Mouse (Mus musculus) R1 (cell line): Measurements from ENCODE around the gene Aoah.

Experiments used
- DNase-seq: peaks from one replicate; pipeline ENCODE4 v3.0.0-alpha.2; 2018; ENCODE audit warnings: low read depth, low spot score

Gene Aoah

DNA sequence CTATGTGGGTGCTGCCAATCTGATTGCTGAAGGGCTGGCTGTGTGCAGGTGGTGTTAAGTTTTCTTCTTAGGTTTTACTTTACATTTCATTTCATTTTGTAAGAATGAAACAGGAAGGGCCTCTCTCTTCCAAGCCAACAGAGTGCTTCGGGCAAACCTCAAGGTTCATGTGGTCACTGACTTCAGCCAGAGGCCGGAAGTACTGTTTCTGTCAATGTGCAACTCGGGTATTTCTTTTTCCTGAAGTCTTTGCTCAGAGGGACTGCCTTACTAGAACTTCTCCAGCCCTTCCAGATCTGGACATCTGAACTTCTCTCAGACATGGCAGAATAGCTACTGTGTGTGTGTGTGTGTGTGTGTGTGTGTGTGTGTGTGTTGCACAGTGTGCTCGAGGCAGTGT is at the start of gene Aoah:
Gene Aoah (plus strand): TSS at position 213 of the 400 bp plus-strand sequence.
- no peak for DNase-seq

- no peak for DNase-seq
Measured at GRCm38 (mm10) chr13:20754843-20755242, 39.1 kb upstream of the Aoah start.

DNA sequence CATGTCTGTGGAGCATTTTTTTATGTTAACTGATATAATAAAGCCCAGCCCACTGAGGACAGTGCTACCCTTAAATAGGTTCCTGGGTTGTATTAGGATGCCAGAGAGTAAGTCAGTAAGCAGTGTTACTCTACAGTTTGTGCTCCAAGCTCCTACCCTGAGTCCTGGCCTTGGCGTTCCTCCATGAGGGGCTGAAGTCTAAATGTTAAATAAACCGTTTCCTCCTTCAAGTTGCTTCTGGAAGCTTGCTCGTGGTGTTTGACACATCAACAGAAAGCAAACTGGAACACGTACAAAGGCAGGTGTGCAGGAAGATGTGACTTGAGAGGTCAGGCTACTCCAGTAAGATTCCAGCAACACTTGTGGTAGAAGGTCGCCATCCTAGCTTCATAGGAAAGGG is 10.3 kb upstream of the Aoah start:
- DNase-seq, result no peak

DNA sequence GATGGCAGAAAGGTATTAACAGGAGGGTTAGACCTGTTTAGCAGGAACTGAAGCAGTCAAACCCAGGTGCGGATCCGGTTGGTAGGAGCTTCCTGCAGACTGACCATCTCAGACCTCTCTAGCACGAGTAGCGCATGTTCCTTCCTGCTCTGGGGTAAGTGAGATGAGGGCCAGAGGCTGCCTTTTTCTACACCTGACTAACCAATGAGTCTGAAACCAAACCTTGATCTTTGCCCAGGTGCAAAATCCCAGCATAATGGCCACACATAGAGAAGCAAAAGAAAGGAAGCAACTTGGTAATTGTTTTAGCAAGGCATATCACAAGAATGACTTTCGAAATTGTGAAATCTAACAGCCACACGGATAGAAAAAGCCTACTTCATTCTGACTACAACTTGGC is 9.9 kb upstream of the Aoah start:
- no peak for DNase-seq

GRCm38 (mm10) chr13:20785960-20786359 is 8.0 kb upstream of the Aoah start:
- DNase-seq, result no peak

GRCm38 (mm10) chr13:20786825-20787245 is 7.1 kb upstream of the Aoah start:
- no peak for DNase-seq

DNA sequence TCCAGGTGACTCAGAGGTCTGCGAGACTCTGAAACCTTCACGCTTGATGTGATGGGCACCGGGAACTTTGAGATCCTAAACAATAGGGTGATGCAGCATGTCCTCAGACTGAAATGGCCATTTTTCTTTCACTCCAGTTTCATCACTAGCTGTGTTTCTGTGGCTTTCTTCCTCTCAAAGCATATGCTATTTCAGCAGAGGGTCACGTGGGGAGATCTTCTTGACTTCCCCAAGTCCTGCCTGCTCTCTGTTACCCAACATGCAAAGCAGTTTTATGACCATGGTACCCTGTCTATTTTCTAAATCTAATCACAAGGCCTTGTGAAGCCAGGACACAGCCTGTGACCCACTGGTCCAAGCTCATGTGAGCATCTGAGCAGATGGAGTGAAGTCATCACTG is 6.0 kb upstream of the Aoah start:
- no peak for DNase-seq

- no peak for DNase-seq
Measured at GRCm38 (mm10) chr13:20796651-20797050, 2.7 kb downstream of the Aoah start.

DNA sequence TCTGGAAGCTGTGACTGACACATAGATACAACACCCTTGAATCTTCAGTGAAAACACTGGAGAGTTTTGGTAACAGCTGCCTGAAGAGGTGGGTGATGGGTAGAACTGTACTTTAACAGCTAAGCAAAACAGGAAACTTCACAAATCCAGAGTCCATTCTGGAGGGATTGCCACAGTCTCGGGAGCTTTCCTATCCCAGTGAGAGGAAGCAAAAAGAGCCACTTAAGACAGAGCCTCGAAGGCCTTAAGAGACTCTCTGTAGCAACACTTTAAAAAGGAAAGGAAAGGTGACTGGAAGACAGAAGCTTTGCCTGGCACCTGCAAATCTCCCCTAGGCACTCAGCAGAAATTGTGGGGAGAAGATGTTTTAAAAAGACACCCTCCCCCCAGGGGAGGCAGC is 4.6 kb downstream of the Aoah start:
- no peak for DNase-seq

- DNase-seq, result no peak
Measured at GRCm38 (mm10) chr13:20799772-20800171, 5.9 kb downstream of the Aoah start.

DNA sequence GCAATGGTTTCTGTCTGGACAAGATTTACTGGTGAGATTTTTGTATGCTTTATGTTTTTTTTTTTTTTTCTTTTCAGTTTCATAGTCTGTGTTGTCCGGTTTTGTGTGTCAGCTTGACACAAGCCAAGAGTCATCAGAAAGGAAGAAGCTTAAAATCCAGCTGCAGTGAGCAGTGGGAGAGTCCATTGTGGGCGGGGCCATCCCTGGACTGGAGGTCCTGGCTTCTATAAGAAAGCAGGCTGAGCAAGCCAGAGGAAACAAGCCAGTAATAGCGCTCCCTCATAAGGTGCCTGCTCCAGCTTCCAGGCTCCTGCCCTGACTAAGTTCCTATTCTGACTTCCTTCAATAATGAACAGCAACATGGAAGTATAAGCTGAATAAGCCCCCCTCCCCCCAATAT is 6.7 kb downstream of the Aoah start:
- DNase-seq, result no peak

DNA sequence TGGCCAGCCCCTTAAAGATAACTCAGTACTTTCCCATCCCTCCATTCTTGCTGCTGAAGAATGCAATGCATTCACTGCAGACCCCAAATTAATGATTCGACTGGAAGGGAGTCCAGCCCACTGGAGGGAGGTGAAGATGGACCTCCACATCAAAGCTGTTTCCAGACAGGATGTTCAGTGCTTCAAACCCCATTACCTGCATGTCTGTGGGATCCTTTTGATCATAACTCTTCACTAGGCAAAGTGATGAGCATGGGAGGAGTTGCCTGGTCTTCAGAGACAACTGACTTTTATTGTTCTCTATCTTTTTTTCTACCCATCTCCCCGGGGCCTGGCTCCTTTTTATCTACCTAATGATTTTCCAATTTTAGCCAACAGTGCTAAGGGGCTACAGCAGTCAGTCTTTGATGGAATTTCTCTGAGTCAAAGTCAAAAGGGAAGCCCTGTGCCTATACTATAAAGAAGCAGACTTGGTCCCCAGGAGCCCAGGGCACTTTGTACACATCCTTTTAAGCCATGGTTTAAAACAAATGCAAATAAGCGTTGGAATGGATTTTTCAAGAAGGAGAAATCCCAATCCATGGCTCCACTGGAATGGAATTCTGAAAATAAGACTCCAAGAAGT is 18.0 kb downstream of the Aoah start:
- no peak for DNase-seq

GRCm38 (mm10) chr13:20816385-20816784 is 22.5 kb downstream of the Aoah start:
- DNase-seq, result no peak

DNA sequence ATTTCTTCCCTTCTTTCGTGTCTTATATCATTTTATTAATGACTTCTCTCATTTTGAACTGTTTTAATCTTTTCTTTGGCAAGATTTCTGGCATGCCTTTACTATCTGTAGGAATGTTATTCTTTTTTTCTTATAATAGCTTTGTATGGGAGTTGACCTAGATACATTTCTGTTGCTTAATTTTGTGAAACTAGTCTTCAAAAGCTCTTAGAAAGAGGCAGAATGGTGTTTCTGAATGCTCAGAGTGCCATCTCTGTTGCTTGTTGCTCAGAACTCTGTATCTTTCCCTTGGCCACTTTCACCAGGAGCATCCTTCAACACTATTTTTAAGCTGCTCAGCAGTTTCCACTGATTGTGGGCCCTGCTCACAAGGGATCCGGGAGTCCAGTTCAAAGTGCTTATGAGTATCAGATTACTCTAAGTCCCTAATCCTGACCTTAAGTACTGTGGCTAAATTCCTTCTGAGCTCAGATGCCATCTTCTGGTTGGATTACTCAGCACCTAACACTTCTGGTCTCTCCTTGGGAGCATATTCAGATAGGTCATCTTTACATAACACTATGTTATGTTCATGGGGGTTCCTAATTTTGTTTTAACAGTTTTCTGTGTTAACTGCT is 26.9 kb downstream of the Aoah start:
- no peak for DNase-seq

DNA sequence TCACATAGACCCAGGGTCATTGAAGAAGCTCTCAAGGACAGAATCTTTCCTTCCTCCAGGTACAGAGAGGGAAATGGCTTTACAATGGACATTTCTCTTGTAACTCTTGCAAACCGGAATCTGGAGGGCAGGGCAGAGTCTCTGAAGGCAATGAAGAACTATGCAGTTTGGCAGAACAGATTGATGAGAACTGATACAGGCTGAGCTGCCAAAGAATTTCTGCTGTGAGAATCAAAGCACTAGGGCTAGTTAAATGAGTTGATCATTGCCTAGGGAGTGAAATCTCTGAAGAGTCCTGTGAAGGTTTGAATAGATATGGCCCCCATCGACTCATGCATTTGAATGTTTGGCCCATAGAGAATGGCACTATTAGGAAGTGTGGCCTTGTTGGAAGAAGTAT is 34.8 kb downstream of the Aoah start:
- no peak for DNase-seq

- DNase-seq, result no peak
Measured at GRCm38 (mm10) chr13:20829181-20829900, 35.4 kb downstream of the Aoah start.

- no peak for DNase-seq
Measured at GRCm38 (mm10) chr13:20855893-20856292, 62.0 kb downstream of the Aoah start.

GRCm38 (mm10) chr13:20899372-20899771 is 105.5 kb downstream of the Aoah start:
- DNase-seq, result no peak

DNA sequence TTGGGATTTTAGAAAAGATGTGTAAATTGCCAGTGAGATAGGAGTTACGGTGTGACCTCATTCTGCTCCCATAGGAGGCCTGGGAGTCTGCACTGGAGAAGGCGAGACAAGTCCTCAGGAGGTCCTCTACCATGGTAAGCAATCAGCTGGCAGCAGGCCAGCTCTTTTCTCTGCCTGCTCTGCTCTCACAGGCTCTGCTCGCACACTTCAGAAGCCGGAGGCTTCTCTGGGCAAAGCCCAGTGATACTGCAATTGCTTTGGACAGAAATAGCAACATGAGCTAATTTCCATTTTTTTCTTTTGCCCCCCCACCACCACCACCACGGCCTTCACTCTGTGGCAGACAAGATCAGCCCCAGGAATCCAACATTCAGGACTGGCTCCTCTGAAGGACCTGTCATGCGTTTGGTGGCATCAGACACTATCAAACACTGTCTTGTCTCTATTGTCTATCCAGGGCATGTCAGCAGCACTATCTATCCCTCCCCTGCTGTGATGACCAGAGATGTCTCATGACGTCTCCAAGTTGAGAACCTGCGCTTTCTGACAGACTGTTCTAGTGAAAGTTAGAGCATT is 106.6 kb downstream of the Aoah start:
- no peak for DNase-seq

GRCm38 (mm10) chr13:20900972-20901457 is 107.1 kb downstream of the Aoah start:
- DNase-seq, result no peak

- no peak for DNase-seq
Measured at GRCm38 (mm10) chr13:20901634-20902135, 107.8 kb downstream of the Aoah start.

DNA sequence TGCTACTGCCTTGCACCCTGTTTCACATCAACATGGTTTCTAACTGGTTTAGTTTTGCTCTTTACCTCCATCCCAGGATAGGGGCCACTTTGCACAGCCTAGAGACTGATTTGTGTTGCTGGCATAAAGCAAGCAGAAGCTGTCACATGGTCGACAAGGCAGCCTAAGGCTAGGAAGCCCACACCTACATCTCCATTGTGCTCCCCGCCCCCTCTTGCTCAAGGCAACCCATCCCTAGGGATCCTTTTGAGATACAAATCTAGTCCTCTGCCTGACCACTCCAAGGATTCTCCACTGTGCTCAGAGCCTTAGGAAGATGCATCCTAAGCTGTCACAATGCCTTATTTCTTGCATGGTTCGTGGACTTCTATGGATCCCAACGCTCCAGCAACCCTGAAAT is 110.2 kb downstream of the Aoah start:
- no peak for DNase-seq
